Mouse (Mus musculus): ENCODE data around the gene Jazf1. TPM values are rescaled to one million over a fixed set of nuclear protein-coding genes. Genes with fewer than 3 reads are reported as not detected.

The Jazf1 gene
- total RNA-seq, 2 experiments from 2014 or later, result 4.6 to 6.3 TPM

- DNase-seq (ENCODE audit: low spot score in 2 of 2), result no peak
These were observed 207.7 kb downstream of the Jazf1 start for GRCm38 (mm10) chr6:52860713-52861112.

GRCm38 (mm10) chr6:52858911-52859431 is 209.5 kb downstream of the Jazf1 start:
- no peak for DNase-seq (ENCODE audit: low spot score in 2 of 2)

GRCm38 (mm10) chr6:52852404-52853107 is 215.9 kb downstream of the Jazf1 start:
- DNase-seq (ENCODE audit: low spot score in 2 of 2), result no peak

GRCm38 (mm10) chr6:52851975-52852374 is 216.5 kb downstream of the Jazf1 start:
- DNase-seq (ENCODE audit: low spot score in 2 of 2), result no peak

GRCm38 (mm10) chr6:52851019-52851418 is 217.4 kb downstream of the Jazf1 start:
- DNase-seq (ENCODE audit: low spot score in 2 of 2), result no peak

GRCm38 (mm10) chr6:52848199-52848598 is 220.2 kb downstream of the Jazf1 start:
- no peak for DNase-seq (ENCODE audit: low spot score in 2 of 2)

GRCm38 (mm10) chr6:52846314-52846713 is 222.1 kb downstream of the Jazf1 start:
- no peak for DNase-seq (ENCODE audit: low spot score in 2 of 2)

GRCm38 (mm10) chr6:52844741-52845140 is 223.7 kb downstream of the Jazf1 start:
- DNase-seq (ENCODE audit: low spot score in 2 of 2), result no peak

- DNase-seq (ENCODE audit: low spot score in 2 of 2), result no peak
These were observed 225.4 kb downstream of the Jazf1 start for GRCm38 (mm10) chr6:52843027-52843426.

- no peak for DNase-seq (ENCODE audit: low spot score in 2 of 2)
These were observed 225.8 kb downstream of the Jazf1 start for GRCm38 (mm10) chr6:52842598-52842997.

- no peak for DNase-seq (ENCODE audit: low spot score in 2 of 2)
These were observed 226.8 kb downstream of the Jazf1 start for GRCm38 (mm10) chr6:52841611-52842010.

- no peak for DNase-seq (ENCODE audit: low spot score in 2 of 2)
These were observed 227.8 kb downstream of the Jazf1 start for GRCm38 (mm10) chr6:52840589-52841044.

- peak; percentile 76 to 84 for DNase-seq (ENCODE audit: low spot score in 2 of 2)
These were observed 229.7 kb downstream of the Jazf1 start for GRCm38 (mm10) chr6:52838691-52839090.

- DNase-seq (ENCODE audit: low spot score in 2 of 2), result no peak
These were observed 230.6 kb downstream of the Jazf1 start for GRCm38 (mm10) chr6:52837792-52838191.

GRCm38 (mm10) chr6:52836201-52836950 is 232.1 kb downstream of the Jazf1 start:
- no peak for DNase-seq (ENCODE audit: low spot score in 2 of 2)

- no peak for DNase-seq (ENCODE audit: low spot score in 2 of 2)
These were observed 240.6 kb downstream of the Jazf1 start for GRCm38 (mm10) chr6:52827752-52828277.

- peak; percentile 53 to 63 for DNase-seq (ENCODE audit: low spot score in 2 of 2)
These were observed 242.9 kb downstream of the Jazf1 start for GRCm38 (mm10) chr6:52825535-52825934.

GRCm38 (mm10) chr6:52824977-52825482 is 243.4 kb downstream of the Jazf1 start:
- DNase-seq (ENCODE audit: low spot score in 2 of 2), result no peak

- DNase-seq (ENCODE audit: low spot score in 2 of 2), result no peak
These were observed 245.4 kb downstream of the Jazf1 start for GRCm38 (mm10) chr6:52823064-52823463.

- DNase-seq (ENCODE audit: low spot score in 2 of 2), result no peak
These were observed 245.8 kb downstream of the Jazf1 start for GRCm38 (mm10) chr6:52822625-52823024.

- DNase-seq (ENCODE audit: low spot score in 2 of 2), result no peak
These were observed 249.1 kb downstream of the Jazf1 start for GRCm38 (mm10) chr6:52819353-52819752.

- no peak for DNase-seq (ENCODE audit: low spot score in 2 of 2)
These were observed 250.4 kb downstream of the Jazf1 start for GRCm38 (mm10) chr6:52818041-52818440.

All from adrenal gland, adult 18-20 months (tissue).